Mouse (Mus musculus) liver, postnatal 0 days (tissue): ENCODE measurements around the gene Ip6k3.

Experiments
- CTCF ChIP-seq: sonication (generic); IDR thresholded peaks from 2 replicates; pipeline ENCODE4 v1.5.1; 2016; ENCODE audit warnings: antibody characterized with exemption, low read depth
- EP300 ChIP-seq: IDR thresholded peaks from 2 replicates; pipeline ENCODE4 v1.6.1; 2016; ENCODE audit warnings: antibody characterized with exemption, low read depth, mild to moderate bottlenecking

DNA sequence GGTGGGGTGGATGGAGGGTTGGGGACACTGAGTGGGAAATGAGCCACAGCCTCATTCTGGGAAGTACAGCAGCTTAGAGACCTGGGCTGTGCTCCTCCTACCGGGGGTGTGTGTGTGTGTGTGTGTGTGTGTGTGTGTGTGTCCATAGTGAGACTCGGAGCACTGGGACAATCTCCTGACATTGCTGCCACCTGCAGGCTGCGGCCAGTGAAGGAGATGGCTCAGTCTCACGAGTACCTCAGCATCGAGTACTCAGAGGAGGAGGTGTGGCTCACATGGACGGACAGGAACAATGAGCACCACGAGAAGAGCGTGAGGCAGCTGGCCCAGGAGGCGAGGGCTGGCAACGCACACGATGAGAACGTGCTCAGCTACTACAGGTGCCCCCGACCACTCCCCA lies 71.9 kb downstream of the Ip6k3 start:
- TF ChIP-seq CTCF (peak; percentile 31), EP300 (no peak)
